Mouse (Mus musculus): Measurements from ENCODE around the gene Plcg2. TPM values are rescaled to one million over a fixed set of nuclear protein-coding genes. Genes with fewer than 3 reads are reported as not detected.
A peak's percentile ranks its signal among the peaks of the same experiment; 100 is the strongest.

Gene Plcg2
- polyA plus RNA-seq, 2 experiments: 4.3 to 5.0 TPM

DNA sequence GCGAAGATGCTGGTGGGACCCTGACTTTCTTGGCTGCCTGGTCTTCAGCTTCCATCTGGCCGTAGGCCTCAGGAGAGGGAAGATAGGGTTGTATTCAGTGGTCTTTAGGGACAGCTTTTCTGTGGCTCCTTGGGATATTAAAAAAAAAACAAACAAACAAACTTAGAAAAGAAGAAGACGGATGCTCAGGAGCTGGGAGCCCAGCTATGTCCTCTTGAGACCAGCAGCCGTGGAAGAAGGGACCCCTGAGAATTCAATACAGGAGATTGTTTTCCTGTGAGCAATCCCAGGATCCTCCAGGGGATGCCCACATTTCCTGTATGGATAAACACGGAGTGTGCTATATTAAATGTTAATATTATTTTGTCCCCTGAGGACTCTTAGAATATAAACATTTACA lies 177.1 kb downstream of the Plcg2 start:
- peaks cover 0 to 9% of the 10 kb centered on the region in 2 experiments; a peak in 1 of 4 replicates for H3K4me1 ChIP-seq (replicated peaks; ENCODE audit: control insufficient read depth in 2 of 2, insufficient read depth in 2 of 2, low read length in 1 of 2)
- no peak overlapping the region for H3K9ac ChIP-seq (replicated peaks)
- 66% methylated on average over 5 of the region's 5 CpGs for WGBS (ENCODE audit: insufficient replicate concordance)
- H3K27ac ChIP-seq: no peak overlapping the region
- no peaks in the 10 kb centered on the region for H3K9me3 ChIP-seq (ENCODE audit: control insufficient read depth, low read length)
- DNase-seq (ENCODE audit: low read depth in 3 of 3, low spot score in 3 of 3) (no peak), ATAC-seq (ENCODE audit: insufficient read depth) (no peak)
- H3K4me3 ChIP-seq (ENCODE audit: insufficient read depth in 1 of 2, low read depth in 2 of 2, low read length in 2 of 2): no peak overlapping the region
- H3K27me3 ChIP-seq (ENCODE audit: control insufficient read depth, insufficient read depth, low read length): no peaks in the 10 kb centered on the region
- no peak overlapping the region for H3K4me2 ChIP-seq (ENCODE audit: low read depth)
- H3K36me3 ChIP-seq (replicated peaks; ENCODE audit: control insufficient read depth, insufficient read depth, low read depth): no peaks in the 10 kb centered on the region
- TF ChIP-seq CTCF (IDR thresholded peaks at IDR 0.05; ENCODE audit: low read depth): no peak
- TF ChIP-seq EP300 (IDR thresholded peaks at IDR 0.05; ENCODE audit: low read depth): no peak

DNA sequence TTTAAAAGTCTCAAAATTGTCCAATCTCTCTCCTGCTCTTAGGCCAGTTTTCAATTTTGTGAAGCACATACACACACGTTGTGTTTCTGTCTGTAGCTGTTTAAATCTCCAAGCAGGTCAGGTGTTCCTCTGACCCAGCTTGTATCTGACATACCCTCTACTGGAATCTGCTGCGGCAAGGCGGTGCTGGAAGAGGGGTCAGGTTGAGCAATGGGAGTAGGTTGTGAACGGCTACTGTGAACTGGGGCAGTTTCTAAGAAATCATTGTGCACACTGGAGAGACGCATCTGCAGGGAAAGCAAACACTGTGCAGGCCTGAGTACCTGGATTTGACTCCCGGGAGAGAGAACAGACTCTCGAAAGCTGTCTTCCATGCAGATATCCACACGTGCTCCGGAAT lies 178.4 kb downstream of the Plcg2 start:
- H3K4me1 ChIP-seq (replicated peaks; ENCODE audit: control insufficient read depth in 2 of 2, insufficient read depth in 2 of 2, low read length in 1 of 2): peaks cover 0 to 9% of the 10 kb centered on the region in 2 experiments; a peak in 1 of 4 replicates
- WGBS (ENCODE audit: insufficient replicate concordance): 62% methylated on average over 9 of the region's 9 CpGs
- H3K9me3 ChIP-seq (ENCODE audit: control insufficient read depth, low read length): no peaks in the 10 kb centered on the region
- H3K9ac ChIP-seq (replicated peaks): no peak overlapping the region
- no peaks in the 10 kb centered on the region for H3K27me3 ChIP-seq (ENCODE audit: control insufficient read depth, insufficient read depth, low read length)
- peak overlapping the region; percentile 1; the same call in 1 of the 2 replicates for H3K27ac ChIP-seq
- ATAC-seq (ENCODE audit: insufficient read depth) (peak; percentile 41; the same call in 1 of the 2 replicates), DNase-seq (ENCODE audit: low read depth in 3 of 3, low spot score in 3 of 3) (no peak)
- no peak for TF ChIP-seq CTCF (IDR thresholded peaks at IDR 0.05; ENCODE audit: low read depth)
- no peak for TF ChIP-seq EP300 (IDR thresholded peaks at IDR 0.05; ENCODE audit: low read depth)
- H3K36me3 ChIP-seq (replicated peaks; ENCODE audit: control insufficient read depth, insufficient read depth, low read depth): no peaks in the 10 kb centered on the region
- 0 out of 2 replicates have a peak overlapping the region, but pooled peaks have one; percentile 20 for H3K4me2 ChIP-seq (ENCODE audit: low read depth)
- H3K4me3 ChIP-seq (ENCODE audit: insufficient read depth in 1 of 2, low read depth in 2 of 2, low read length in 2 of 2): no peak overlapping the region

DNA sequence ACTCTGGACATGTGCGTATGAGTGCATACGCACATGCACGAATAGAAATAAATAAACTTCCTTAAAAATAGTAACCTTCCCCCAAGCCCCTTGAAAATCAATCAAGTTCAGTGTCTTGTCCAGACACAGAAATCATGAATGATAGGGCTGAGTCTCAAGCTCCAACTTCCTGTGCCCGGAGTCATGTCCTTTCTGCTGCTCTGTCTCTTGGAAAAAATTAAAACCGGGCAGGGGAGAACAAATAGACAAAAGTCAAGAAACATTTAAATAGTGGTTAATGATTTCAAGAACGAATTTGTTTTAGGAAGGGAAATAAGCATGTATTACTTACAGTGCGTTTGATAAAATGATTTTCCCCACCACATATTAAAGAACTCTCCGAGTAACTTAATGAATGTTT lies 178.9 kb downstream of the Plcg2 start:
- ATAC-seq (ENCODE audit: insufficient read depth): no peak
- peaks cover 0 to 9% of the 10 kb centered on the region in 2 experiments; a peak in 1 of 4 replicates for H3K4me1 ChIP-seq (replicated peaks; ENCODE audit: control insufficient read depth in 2 of 2, insufficient read depth in 2 of 2, low read length in 1 of 2)
- no peak overlapping the region for H3K27ac ChIP-seq
- no peak for DNase-seq (ENCODE audit: low read depth in 3 of 3, low spot score in 3 of 3)
- no peaks in the 10 kb centered on the region for H3K27me3 ChIP-seq (ENCODE audit: control insufficient read depth, insufficient read depth, low read length)
- no peak overlapping the region for H3K4me3 ChIP-seq (ENCODE audit: insufficient read depth in 1 of 2, low read depth in 2 of 2, low read length in 2 of 2)
- TF ChIP-seq CTCF (IDR thresholded peaks at IDR 0.05; ENCODE audit: low read depth) (no peak), EP300 (IDR thresholded peaks at IDR 0.05; ENCODE audit: low read depth) (no peak)
- no peaks in the 10 kb centered on the region for H3K36me3 ChIP-seq (replicated peaks; ENCODE audit: control insufficient read depth, insufficient read depth, low read depth)
- H3K9ac ChIP-seq (replicated peaks): no peak overlapping the region
- WGBS (ENCODE audit: insufficient replicate concordance): 57% methylated on average over 8 of the region's 8 CpGs
- H3K4me2 ChIP-seq (ENCODE audit: low read depth): no peak overlapping the region; the same call in 1 of the 2 replicates
- no peaks in the 10 kb centered on the region for H3K9me3 ChIP-seq (ENCODE audit: control insufficient read depth, low read length)

DNA sequence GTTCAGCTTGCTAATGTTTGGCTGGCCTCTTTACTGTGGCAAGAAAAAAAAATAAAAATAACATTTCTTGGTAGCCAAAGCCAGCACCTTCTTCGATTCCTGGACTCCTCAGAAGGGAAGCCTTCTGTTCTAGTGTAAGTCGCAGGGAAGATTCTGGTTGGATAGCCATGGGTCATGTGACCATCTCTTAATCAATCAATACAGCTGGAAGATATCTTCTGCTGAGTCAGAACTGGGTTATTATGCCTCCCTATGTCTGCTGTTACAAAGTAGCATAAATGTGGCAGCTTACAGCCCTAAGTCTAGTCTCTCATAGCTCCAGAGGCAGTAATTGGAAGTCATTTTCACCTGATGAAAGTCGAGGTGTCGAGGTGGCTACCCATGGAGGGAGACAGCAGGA lies 180.6 kb downstream of the Plcg2 start:
- Histone ChIP-seq H3K4me3 (ENCODE audit: insufficient read depth in 1 of 2, low read depth in 2 of 2, low read length in 2 of 2) (no peak overlapping the region), H3K27me3 (ENCODE audit: control insufficient read depth, insufficient read depth, low read length) (no peaks in the 10 kb centered on the region), H3K4me2 (ENCODE audit: low read depth) (no peak overlapping the region), H3K9me3 (ENCODE audit: control insufficient read depth, low read length) (no peaks in the 10 kb centered on the region), H3K27ac (no peak overlapping the region), H3K9ac (replicated peaks) (no peak overlapping the region), H3K4me1 (replicated peaks; ENCODE audit: control insufficient read depth in 2 of 2, insufficient read depth in 2 of 2, low read length in 1 of 2) (peaks cover 0 to 9% of the 10 kb centered on the region in 2 experiments; a peak in 1 of 4 replicates), H3K36me3 (replicated peaks; ENCODE audit: control insufficient read depth, insufficient read depth, low read depth) (no peaks in the 10 kb centered on the region)
- DNase-seq (ENCODE audit: low read depth in 3 of 3, low spot score in 3 of 3): no peak
- 52% methylated on average over 4 of the region's 4 CpGs for WGBS (ENCODE audit: insufficient replicate concordance)
- TF ChIP-seq CTCF (IDR thresholded peaks at IDR 0.05; ENCODE audit: low read depth) (no peak), EP300 (IDR thresholded peaks at IDR 0.05; ENCODE audit: low read depth) (no peak)
- no peak for ATAC-seq (ENCODE audit: insufficient read depth)

DNA sequence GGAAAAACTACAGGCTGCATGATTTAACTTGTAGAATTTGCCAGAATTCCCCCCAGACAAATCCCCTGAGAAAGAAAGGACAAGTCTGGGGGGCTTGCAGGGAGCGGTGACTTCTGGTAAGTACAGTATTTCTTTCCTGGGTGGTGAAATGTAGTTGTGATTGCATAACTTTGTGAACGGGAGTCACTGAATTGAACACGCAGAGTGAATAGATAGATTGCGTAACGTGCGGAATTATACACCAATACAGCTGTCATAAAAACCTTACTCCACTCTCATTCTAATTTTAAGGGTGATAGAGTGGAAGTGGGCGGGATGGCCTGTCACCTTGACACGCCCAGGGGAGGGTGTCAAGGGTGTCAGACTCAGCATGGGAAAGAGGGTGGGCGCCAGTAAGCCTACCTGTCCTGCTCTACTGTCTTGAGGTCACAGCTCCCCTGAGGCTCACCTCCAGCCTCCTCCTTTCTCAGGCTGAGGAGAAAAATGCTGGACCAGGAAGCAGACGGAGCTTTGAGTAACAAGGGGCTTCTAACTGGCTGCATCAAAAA lies 185.9 kb downstream of the Plcg2 start:
- TF ChIP-seq CTCF (IDR thresholded peaks at IDR 0.05; ENCODE audit: low read depth) (no peak), EP300 (IDR thresholded peaks at IDR 0.05; ENCODE audit: low read depth) (no peak)
- H3K4me1 ChIP-seq (replicated peaks; ENCODE audit: control insufficient read depth in 2 of 2, insufficient read depth in 2 of 2, low read length in 1 of 2): peaks cover 0 to 2% of the 10 kb centered on the region in 2 experiments; a peak in 1 of 4 replicates
- no peaks in the 10 kb centered on the region for H3K27me3 ChIP-seq (ENCODE audit: control insufficient read depth, insufficient read depth, low read length)
- 56% methylated on average over 10 of the region's 10 CpGs for WGBS (ENCODE audit: insufficient replicate concordance)
- DNase-seq (ENCODE audit: low read depth in 3 of 3, low spot score in 3 of 3) (no peak), ATAC-seq (ENCODE audit: insufficient read depth) (no peak)
- H3K4me3 ChIP-seq (ENCODE audit: insufficient read depth in 1 of 2, low read depth in 2 of 2, low read length in 2 of 2): no peak overlapping the region
- H3K4me2 ChIP-seq (ENCODE audit: low read depth): no peak overlapping the region
- no peaks in the 10 kb centered on the region for H3K36me3 ChIP-seq (replicated peaks; ENCODE audit: control insufficient read depth, insufficient read depth, low read depth)
- no peak overlapping the region for H3K9ac ChIP-seq (replicated peaks)
- no peaks in the 10 kb centered on the region for H3K9me3 ChIP-seq (ENCODE audit: control insufficient read depth, low read length)
- no peak overlapping the region for H3K27ac ChIP-seq

Measured in liver, embryonic 14.5 days (tissue).